Mouse (Mus musculus): ENCODE data around the gene Klf3. TPM values are rescaled to one million over a fixed set of nuclear protein-coding genes. Genes with fewer than 3 reads are reported as not detected.

The Klf3 gene
- polyA plus RNA-seq, 1 experiment from 2014 or later, result 79.3 TPM

Other genes starting within 250 kb of the Klf3 start
- gene Tlr1, start 130.2 kb downstream of the Klf3 start, polyA plus RNA-seq (2015; fragmentation: Nextera tagmentation; extraction: Ambion mirVana), result 1.0 and 1.6 TPM in 2 replicates
- 0.27 and 0.43 TPM in 2 replicates for gene Tlr6, start 156.7 kb downstream of the Klf3 start, polyA plus RNA-seq (2015; fragmentation: Nextera tagmentation; extraction: Ambion mirVana)
- 30.5 and 31.8 TPM in 2 replicates for gene Fam114a1, start 166.7 kb downstream of the Klf3 start, polyA plus RNA-seq (2015; fragmentation: Nextera tagmentation; extraction: Ambion mirVana)